Mouse (Mus musculus): ENCODE results near the gene Ugt1a10. TPM values are rescaled to one million over a fixed set of nuclear protein-coding genes. Genes with fewer than 3 reads are reported as not detected.
"Not testable (repeated sequence)": the region's sequence is repeated elsewhere in the genome, so short reads cannot be mapped to it uniquely, and the experiment has no call there.

Gene Ugt1a10
- total RNA-seq, 2 experiments from 2014 or later, result not detected

DNA sequence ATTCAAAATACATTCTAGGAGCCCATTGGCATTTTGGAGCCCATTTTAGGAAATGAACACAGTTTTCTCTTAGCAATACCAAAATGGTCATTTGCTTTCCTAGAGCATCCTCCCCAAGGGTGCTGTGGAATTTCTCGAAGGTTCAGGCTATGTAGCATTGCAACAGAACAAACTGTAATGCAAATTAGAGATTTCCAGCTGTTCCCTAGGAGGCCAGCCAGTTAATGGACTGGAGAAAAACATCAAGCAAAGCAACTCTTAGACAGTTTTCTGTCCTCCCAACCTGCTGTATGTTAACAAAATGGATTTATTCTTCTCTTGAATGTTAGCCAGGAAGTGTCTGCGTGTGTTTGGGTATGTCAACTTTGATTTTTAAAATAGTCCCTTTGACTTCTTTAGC, 81.5 kb downstream of the Ugt1a10 start:
- H3K4me3 ChIP-seq, result no peak overlapping the region
- intact Hi-C loops (cut with DNase I), result no loop called here
- no peak overlapping the region for H3K27ac ChIP-seq
- TF ChIP-seq CTCF (IDR thresholded peaks at IDR 0.05), result no peak
- no peak for DNase-seq (ENCODE audit: extremely low spot score in 1 of 2, low spot score in 2 of 2)

DNA sequence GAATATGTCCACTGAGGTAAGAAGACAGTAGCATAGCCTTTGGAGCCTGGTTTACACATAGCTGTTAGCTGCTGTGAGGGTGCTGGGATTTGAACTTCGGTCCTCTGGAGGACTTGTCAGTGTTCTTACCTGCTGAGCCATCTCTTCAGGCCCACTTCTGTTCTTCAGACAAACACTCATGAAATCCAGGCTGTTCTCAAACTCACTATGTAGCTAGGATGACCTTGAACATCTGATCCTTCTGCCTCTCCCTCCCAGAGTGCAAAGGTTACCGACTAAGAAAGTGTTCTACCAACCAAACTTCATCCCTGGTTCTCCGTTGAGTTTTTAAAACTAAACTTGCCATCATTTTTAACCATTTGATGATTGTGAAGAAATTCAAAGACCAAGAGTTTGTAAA, 82.1 kb downstream of the Ugt1a10 start:
- H3K27ac ChIP-seq, result no peak overlapping the region
- TF ChIP-seq CTCF (IDR thresholded peaks at IDR 0.05), result no peak
- intact Hi-C loops (cut with DNase I), result no loop called here
- H3K4me3 ChIP-seq, result no peak overlapping the region
- DNase-seq (ENCODE audit: extremely low spot score in 1 of 2, low spot score in 2 of 2), result no peak

DNA sequence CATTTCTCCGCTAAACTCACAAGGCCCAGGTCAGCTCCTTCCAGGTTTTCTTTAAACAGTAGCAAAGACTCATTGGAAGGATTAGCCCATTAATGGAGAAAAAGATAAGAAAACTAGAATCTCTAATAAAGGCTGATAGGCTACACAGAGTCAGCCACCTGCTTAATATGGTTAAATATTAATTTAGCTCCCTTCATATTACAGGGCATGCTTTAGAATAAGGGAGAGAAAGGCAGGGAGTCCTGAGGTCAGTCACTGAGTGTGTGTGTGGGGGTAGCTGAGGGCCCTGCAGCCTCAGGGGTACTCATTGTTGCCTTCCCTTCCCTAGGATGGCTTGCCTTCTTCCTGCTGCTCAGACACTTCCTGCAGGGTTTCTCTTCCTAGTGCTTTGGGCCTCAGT, 83.0 kb downstream of the Ugt1a10 start:
- Histone ChIP-seq H3K27ac (no peak overlapping the region), H3K4me3 (no peak overlapping the region)
- intact Hi-C loops (cut with DNase I), result no loop called here
- DNase-seq (ENCODE audit: extremely low spot score in 1 of 2, low spot score in 2 of 2), result no peak
- TF ChIP-seq CTCF (IDR thresholded peaks at IDR 0.05), result no peak

DNA sequence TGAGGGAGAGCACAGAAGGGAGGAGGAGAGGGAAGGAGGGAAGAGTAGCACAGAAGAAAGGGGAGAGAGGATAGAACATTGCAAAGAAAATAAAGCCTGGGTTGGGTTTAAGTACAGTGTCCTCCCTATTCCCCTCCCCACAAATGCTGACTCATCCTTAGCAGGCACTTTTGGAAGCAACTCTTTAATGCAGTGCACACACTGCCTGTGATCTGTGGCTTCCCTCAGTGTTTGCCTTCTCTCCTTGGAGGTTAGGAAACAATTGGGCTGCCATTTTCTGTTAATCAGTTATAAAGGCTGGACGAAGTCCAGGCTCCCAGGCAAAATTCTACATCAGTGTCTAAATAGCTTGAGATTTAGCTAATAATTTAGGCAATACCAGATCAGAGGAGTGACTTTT, 85.3 kb downstream of the Ugt1a10 start:
- H3K4me3 ChIP-seq; intact Hi-C loops (cut with DNase I); DNase-seq (ENCODE audit: extremely low spot score in 1 of 2, low spot score in 2 of 2); H3K27ac ChIP-seq: not testable (repeated sequence)

DNA sequence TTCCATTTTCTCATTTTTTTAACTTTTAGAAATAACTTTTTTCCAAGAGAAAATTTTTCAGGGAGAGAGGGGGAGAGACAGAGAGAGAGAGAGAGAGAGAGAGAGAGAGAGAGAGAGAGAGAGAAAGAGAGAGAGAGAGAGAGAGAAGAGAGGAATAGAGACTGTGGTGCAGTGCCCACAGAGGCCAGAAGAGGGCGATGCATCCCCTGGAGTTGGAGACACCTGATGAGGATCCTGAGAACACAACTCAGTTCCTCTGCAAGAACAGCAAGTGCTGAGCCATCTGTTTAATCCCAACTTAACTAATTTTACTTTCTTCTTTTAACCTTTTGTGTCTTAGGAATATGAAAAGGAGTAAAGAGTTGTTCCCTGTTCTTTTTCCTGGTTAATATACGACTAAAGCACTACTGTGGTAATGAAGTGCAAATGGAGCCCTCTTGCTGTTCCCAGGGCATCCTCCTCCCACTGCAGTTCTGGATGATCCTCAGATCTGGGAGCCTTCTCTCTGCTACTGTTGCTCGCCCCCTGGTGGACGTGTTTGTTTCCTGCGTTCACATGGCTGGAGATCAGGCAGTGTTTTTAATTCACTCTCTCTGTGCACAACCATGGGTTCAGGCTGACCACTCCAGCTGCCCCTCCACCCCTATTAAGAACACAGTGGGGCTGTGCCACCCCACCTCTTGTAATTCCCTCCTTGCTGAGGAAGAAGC, 88.9 kb downstream of the Ugt1a10 start:
- peak; percentile 27 for TF ChIP-seq CTCF (IDR thresholded peaks at IDR 0.05)
- intact Hi-C loops (cut with DNase I); H3K4me3 ChIP-seq; H3K27ac ChIP-seq: not testable (repeated sequence)
- peak; percentile 12 to 24 for DNase-seq (ENCODE audit: extremely low spot score in 1 of 2, low spot score in 2 of 2)

DNA sequence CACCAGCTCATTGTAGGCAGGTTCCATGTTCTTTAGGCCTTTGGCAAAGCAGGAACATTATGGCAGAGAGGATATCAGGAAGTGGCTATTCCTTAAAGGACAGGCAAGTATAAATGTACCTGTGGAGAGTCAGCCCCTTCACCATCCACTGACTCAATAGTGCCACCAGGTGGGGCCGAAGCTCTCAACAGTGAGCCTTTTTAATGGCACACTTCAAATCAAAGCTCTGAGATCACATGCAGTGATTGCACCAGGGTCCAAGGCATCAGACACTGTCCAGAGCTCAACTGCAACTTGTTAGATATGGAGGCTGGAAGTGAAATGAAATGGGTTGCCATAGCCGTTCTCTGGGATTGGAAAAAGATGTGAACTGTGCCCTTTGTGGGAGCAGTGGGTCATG, 90.1 kb downstream of the Ugt1a10 start:
- H3K27ac ChIP-seq; intact Hi-C loops (cut with DNase I); H3K4me3 ChIP-seq; DNase-seq (ENCODE audit: extremely low spot score in 1 of 2, low spot score in 2 of 2): not testable (repeated sequence)
- peak; percentile 9 for TF ChIP-seq CTCF (IDR thresholded peaks at IDR 0.05)

DNA sequence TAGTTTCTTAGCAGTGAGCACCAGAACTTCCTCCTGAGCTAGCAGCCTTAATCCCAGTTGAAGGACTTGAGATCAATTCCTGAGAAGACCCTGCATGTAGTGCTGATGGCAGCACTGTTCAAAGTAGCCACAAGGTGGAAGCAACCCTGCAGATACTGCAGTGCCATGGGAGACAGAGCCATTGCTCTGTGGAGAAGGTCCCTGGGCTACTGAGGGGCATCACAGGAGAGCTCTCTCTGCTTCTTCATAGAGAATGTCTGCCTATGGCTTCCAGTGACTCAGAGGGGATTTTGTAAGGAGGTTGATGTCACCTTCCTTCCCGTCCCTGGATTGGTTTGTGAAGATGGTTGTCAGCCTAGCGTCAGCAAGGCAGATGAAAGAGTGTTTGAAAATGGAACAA, 94.9 kb downstream of the Ugt1a10 start:
- peak; percentile 17 for TF ChIP-seq CTCF (IDR thresholded peaks at IDR 0.05)
- H3K4me3 ChIP-seq; DNase-seq (ENCODE audit: extremely low spot score in 1 of 2, low spot score in 2 of 2); H3K27ac ChIP-seq; intact Hi-C loops (cut with DNase I): not testable (repeated sequence)

DNA sequence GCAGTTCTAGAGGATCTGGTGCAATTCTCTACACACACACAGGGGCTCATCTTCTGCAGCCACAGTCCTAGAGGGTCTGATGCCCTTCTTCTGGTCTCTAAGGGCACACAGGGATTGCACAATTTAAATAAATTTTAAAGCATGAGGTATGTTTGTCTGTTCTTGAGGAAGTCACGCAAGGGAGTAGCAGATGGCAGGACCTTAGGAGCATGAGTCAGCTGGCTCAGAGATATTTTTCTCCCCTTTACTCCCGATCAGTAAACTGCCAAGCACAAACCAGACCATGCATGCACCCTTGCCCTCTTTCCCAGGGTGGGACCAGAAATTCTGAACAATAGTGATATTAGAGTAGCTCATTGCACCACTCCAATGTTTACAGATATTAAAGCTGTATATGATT, 103.2 kb downstream of the Ugt1a10 start:
- intact Hi-C loops (cut with DNase I), result no loop called here
- Histone ChIP-seq H3K4me3 (no peak overlapping the region), H3K27ac (no peak overlapping the region)
- no peak for DNase-seq (ENCODE audit: extremely low spot score in 1 of 2, low spot score in 2 of 2)
- TF ChIP-seq CTCF (IDR thresholded peaks at IDR 0.05), result no peak

DNA sequence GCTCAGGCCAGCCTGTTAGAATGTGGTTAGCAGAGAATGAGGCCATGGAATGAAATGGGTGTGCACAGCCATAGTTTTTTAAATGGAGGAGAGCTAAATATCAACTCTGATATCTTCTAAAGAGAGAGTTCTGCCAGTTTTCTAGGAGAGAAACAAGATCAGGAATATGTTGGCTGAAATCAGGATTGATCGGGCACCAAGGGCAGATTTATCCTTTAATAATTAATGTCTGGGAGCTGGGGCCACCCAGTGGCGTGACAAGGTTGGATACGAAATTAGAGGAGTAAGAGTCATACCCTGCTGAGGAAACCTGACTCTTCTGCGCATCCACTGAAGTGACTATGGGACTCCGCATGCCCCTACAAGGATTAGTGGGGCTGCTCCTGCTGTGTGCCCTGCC, 110.5 kb downstream of the Ugt1a10 start, which contains the start of gene Ugt1a5:
TSS of gene Ugt1a5 (plus strand) at position 302 of the 400 bp plus-strand sequence.
- no peak within 1 kb of the TSS for H3K27ac ChIP-seq
- no peak for TF ChIP-seq CTCF (IDR thresholded peaks at IDR 0.05)
- no peak within 1 kb of the TSS for H3K4me3 ChIP-seq
- intact Hi-C loops (cut with DNase I), result no loop called here
- DNase-seq (ENCODE audit: extremely low spot score in 1 of 2, low spot score in 2 of 2), result no peak

DNA sequence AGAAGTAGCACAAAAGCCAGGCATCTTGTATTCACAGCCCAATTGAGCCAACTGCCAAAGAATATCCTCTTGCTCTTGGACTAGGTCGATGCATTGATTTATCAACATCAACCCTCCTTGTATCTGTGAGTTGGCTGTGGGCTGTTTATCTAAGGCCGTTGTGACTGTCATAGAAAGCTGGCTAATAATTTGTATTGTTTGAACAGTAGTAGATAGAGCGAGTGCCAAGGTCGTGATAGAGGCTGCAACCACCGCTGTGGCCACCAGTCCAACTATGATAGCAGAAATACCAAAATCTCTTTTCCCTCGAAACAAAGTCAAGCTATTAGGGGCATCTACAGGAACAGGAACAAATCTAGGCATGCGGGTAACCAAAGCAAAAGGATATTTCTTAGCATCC, 117.0 kb downstream of the Ugt1a10 start:
- H3K4me3 ChIP-seq; H3K27ac ChIP-seq; DNase-seq (ENCODE audit: extremely low spot score in 1 of 2, low spot score in 2 of 2); intact Hi-C loops (cut with DNase I): not testable (repeated sequence)

DNA sequence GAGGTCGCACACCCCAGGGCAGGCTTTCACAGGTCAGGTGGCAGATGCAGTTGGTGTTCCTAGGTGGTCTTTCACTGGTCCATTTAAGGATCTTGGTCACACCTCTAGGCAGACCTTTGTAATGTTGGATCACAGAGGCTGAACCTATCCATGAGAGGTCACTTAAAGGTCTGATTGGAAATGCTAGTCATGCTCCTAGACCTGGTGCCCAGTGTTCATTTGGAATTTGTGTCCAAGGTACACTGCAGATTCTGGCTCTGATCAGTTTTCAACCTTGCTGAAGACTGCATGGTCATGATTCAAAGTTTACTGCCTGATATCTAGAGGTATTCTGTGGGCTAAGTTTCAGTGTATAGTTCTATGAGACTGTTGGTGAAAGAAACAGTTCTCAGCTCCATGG, 124.5 kb downstream of the Ugt1a10 start:
- TF ChIP-seq CTCF (IDR thresholded peaks at IDR 0.05), result no peak
- H3K27ac ChIP-seq, result no peak overlapping the region
- no peak overlapping the region for H3K4me3 ChIP-seq
- intact Hi-C loops (cut with DNase I), result no loop called here
- DNase-seq (ENCODE audit: extremely low spot score in 1 of 2, low spot score in 2 of 2), result no peak

DNA sequence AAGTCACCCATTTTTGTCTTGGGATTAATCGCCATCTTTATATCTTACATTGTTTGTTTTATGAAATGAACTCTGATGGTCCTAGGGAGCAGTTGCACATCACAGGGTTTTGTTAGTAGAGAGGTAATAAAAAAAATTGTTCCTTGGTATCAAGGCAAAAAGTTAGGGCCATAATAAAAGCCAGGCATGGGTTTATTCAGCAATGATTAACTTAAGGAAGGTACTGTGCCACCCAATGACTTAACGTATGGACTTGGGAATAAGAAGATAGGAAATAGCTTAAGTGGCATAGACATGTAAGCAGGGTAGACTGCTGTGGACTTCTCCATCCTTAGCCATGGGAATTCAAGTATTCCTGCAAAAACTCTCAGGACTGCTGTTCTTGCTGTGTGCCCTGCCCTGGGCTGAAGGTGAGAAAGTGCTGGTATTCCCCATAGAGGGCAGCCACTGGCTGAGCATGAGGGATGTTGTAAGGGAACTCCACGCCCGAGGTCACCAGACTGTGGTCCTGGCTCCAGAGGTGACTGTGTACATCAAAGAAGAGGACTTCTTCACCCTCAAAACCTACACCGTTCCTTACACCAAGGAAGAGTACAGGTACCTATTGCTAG, 131.2 kb downstream of the Ugt1a10 start:
- Histone ChIP-seq H3K27ac (no peak overlapping the region), H3K4me3 (no peak overlapping the region)
- TF ChIP-seq CTCF (IDR thresholded peaks at IDR 0.05), result no peak
- intact Hi-C loops (cut with DNase I), result no loop called here
- no peak for DNase-seq (ENCODE audit: extremely low spot score in 1 of 2, low spot score in 2 of 2)

DNA sequence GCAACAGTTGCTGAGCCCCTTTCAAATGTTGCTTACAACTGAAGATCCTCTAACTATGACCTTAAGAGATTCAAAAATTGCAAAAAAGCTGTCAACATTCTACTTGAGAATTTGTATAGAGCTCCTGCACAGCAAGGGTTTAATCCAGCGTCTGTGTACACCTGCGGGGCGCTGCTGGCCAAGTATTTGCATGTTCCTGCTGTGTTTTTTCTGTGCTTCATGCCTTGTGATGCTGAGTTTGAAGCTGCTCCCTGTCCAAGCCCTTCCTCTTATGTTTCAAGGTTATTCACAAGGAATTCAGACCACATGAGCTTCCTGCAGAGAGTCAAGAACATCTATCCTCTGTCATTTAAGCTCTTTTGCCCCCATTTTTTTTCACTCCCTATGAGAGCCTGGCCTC, 136.9 kb downstream of the Ugt1a10 start:
- TF ChIP-seq CTCF (IDR thresholded peaks at IDR 0.05), result no peak
- no peak overlapping the region for H3K27ac ChIP-seq
- no peak overlapping the region for H3K4me3 ChIP-seq
- intact Hi-C loops (cut with DNase I), result no loop called here
- no peak for DNase-seq (ENCODE audit: extremely low spot score in 1 of 2, low spot score in 2 of 2)

Data from left cerebral cortex, adult 2 months (tissue).